Mouse (Mus musculus) heart, postnatal 0 days (tissue): ENCODE results near the gene Klf12.

Experiments used
- CTCF ChIP-seq: IDR thresholded peaks from 2 replicates; pipeline ENCODE4 v1.5.1; 2016; ENCODE audit warnings: antibody characterized with exemption, control low read depth, low read depth
- EP300 ChIP-seq: IDR thresholded peaks from 2 replicates; pipeline ENCODE4 v1.6.1; 2016; ENCODE audit warnings: antibody characterized with exemption, low read depth

DNA sequence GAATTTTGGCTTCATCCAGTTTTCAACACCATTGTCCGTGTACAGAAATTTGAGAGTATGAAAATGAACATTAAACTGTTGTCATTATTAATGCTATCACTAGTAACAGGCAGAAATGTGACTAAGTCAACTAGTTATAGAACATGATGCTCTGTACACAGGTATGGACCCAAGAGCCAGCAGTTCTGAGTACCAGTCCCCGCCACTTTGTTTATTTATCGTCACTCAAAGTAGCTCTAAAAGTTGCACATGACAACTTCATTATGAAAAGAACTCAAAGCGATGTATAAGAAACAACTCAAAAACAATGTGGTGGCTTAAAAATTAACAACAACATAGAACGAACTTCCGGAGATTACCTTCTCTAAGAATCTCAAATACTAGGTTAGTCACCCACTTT lies 56.8 kb downstream of the Klf12 start:
- TF ChIP-seq CTCF (no peak), EP300 (no peak)
